Mouse (Mus musculus): ENCODE results near the gene Clptm1. TPM values are rescaled to one million over a fixed set of nuclear protein-coding genes. Genes with fewer than 3 reads are reported as not detected.
"Not testable (repeated sequence)": the region's sequence is repeated elsewhere in the genome, so short reads cannot be mapped to it uniquely, and the experiment has no call there.

Clptm1 gene
- total RNA-seq, 2 experiments from 2014 or later: 144 to 147 TPM

DNA sequence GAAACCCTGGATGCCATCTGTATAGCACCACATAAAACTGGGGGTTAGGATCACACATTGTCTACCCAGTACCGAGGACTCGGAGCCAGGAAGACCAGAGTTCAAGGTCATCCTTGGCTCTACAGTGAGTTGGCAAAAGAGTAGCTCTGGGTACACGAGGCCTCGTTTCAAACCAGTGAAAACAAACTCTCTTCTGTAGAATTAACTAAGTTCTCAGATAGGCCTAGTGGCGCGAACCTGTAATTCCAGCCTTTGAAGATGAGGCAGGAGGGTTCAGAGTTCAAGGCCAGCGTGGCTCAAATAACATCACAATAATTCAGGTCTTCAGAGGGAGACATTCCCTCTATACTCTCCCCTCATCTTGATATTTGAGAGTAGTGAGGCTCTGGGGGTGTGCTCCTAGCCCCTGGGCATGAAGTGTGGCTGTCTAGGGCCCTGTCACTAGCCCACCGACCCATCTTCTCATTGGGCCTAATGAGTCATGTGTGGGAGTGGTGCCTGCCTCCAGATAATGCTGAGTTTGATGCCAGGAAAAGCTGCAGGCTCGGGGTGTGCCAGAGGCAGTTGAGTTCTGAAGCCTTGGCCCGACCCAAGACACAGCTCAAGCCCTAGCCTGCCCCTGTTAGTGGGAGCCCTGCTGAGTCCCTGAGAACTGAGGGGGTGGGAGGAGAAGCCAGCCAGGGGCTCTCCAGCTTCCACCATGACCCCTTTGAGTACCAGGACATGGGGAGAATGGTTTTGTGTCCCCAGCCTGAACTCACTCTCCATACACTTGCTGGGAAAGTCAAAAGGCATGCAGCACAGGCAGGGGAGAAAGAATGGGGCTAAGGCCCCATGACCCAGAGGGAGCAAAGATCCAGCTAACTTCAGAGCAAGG, 29.7 kb upstream of the Clptm1 start:
- intact Hi-C loops (cut with DNase I): no loop called here
- no peak for DNase-seq (ENCODE audit: extremely low spot score in 1 of 2, low spot score in 2 of 2)

DNA sequence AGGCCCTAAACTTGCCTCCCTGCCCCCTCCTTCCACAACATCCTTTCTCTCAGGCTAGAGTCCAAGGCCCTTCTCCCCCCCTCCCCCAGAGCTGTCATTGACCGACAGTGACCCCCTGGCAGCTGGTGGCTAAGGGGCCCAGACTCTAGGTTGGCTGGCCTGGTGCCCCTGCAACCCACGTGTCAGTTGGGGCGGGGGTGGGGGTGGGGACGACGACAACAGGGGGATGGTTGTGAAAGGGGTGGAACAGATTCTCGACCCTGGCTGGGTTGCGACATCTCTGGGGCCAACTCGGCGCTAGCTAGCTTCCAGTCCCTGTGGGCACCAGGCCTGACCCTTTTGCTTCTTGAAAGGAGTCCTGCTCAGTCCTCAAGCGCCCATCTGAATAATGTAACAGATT, 28.6 kb upstream of the Clptm1 start:
- intact Hi-C loops (cut with DNase I): no loop called here
- DNase-seq (ENCODE audit: extremely low spot score in 1 of 2, low spot score in 2 of 2): peak in 1 of 2 experiments; percentile 84

DNA sequence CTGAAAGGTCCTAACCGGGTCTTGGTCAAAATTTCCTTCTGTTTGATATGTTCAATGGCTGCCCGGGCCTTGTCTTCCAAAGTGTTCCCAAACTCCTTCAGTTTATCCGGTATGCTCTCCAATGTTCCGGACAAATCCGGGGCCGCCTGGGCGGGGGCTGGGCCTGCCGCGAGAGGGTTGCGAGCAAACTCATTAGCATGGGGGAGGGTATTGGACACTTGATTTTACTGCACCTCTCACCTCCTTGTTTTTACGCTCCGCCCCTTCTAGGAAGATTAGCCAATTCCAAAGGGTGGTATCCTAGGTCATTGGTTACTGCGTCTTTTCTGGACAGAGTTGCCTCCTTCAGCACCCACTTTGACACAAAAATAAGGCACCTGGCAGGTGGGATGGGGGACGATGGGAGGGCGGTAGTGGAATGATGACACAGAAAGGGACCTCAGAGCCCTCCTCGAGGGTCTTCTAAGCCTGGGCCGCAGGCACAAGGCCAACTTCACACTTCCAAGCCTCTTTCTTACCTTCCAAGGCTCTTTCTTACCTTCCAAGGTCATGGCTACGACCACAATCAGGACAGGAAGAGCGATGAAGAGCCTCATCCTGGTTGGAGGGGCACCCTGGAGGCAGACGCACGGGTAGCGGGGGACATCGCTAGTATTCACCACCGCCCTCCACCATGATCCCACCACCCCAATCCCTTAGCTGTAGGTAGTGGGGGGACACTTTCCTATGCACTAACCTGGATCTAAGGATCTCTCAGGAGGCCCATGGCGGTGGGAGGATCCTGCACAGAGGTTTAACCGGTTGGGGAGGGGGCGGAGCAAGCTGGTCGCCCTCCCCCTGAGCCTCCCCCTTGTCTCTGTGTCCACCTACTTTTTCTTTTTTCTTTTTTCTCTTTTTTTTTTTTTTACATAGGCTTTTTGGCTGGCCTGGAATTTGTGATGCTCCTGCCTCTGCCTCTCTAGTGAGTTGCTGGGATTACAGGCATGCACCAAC, 27.3 kb upstream of the Clptm1 start, which contains the start of gene Apoc1:
Apoc1 (minus strand) TSS at position 788 of the 993 bp plus-strand sequence.
- DNase-seq (ENCODE audit: extremely low spot score in 1 of 2, low spot score in 2 of 2): no peak
- intact Hi-C loops (cut with DNase I): no loop called here

GRCm38 (mm10) chr7:19691434-19691833, 26.6 kb upstream of the Clptm1 start:
- intact Hi-C loops (cut with DNase I): no loop called here
- no peak for DNase-seq (ENCODE audit: extremely low spot score in 1 of 2, low spot score in 2 of 2)

- intact Hi-C loops (cut with DNase I): no loop called here
- DNase-seq (ENCODE audit: extremely low spot score in 1 of 2, low spot score in 2 of 2): no peak
These were observed 26.0 kb upstream of the Clptm1 start for GRCm38 (mm10) chr7:19690845-19691244.

DNA sequence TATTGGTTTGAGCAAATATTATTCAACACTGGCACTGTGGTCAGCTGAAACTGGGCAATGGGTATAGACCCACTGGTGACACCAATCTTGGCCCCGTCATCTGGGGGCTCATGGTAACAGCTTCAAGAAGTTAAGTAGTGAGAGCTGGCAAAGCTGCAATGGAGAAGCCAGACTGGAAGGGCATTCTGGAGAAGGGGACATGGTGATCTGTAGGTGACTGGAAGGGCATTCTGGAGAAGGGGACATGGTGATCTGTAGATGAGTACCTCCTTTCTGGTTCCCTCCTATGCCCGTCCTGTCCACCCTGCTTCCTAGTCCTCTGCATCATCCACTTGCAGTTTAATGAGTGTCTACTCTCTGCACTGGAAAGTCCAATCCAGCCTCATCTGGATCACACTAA, 23.8 kb upstream of the Clptm1 start:
- intact Hi-C loops (cut with DNase I): no loop called here
- no peak for DNase-seq (ENCODE audit: extremely low spot score in 1 of 2, low spot score in 2 of 2)

- intact Hi-C loops (cut with DNase I): no loop called here
These were observed 23.3 kb upstream of the Clptm1 start for GRCm38 (mm10) chr7:19688101-19688500.

DNA sequence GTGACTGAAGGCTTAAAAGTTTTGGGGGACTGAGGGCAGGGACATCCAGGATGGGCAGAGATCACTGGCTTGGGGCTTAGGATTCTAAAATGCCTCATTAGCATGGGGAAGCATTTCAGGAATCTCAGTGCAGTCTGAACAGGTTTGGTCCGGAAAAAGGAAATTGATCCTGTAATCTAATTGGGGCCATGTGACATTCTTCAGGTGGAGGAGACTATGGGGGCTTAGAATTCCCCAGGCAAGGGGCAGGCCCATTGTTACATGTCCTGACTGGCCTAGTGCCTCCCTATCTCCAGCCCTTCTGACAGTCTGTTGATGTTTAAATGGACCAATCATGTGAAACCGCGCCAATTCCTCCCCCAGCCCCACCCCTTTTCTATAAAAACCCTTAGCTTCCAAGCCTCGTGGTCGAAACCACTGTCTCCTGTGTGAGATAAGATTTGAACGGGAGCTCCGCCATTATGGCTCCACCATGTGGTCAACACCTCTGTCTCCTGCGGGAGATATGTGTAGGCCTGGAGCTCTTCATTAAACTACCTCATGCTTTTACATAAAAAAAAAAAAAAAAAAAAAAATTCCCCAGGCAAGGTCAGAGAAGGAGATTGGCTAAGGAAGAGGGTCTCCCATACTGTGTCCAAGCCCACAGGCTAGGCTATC, 22.2 kb upstream of the Clptm1 start:
- DNase-seq (ENCODE audit: extremely low spot score in 1 of 2, low spot score in 2 of 2); intact Hi-C loops (cut with DNase I): not testable (repeated sequence)

More at GRCm38 (mm10) chr7:19688101-19688500, 23.3 kb upstream of the Clptm1 start:
- no peak for DNase-seq (ENCODE audit: extremely low spot score in 1 of 2, low spot score in 2 of 2)

DNA sequence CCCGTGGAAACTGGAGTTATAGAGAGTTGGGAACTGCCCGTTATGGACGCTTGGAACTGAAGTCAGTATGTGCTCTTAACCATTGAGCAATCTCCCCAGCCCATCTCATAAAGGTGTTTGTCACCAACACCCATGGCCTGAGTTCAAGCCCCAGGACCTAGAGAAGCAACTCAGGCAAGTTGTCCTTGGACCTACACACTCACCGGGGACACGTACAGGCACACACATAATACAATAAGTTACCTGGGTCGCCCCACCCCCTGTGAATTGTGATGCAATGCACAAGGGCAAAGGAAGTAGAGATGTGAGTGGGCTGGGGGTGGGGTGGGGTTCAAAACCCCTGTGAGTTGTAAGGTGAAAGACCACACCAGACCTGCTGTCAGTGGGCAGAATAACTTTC, 21.7 kb upstream of the Clptm1 start:
- intact Hi-C loops (cut with DNase I): no loop called here
- DNase-seq (ENCODE audit: extremely low spot score in 1 of 2, low spot score in 2 of 2): no peak

DNA sequence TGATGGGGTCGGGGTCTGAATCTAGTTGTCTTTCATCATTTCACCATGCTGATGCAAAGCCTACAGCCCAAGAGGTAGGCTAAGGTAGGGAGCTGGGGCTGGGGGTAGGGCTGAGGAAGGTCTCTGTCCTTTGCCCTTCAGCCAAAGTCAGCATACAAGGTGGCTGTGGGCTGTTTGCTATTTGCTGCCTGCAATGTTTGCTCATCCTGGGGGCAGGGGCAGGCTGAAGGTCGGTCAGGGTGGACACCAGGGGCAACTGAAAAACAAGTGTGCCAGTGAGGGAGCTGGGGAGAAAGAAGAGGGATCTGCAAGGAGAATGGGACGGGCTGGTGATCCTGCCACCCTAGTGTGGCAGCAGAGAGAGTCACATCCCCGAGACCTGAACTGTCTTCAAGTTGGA, 20.5 kb upstream of the Clptm1 start:
- intact Hi-C loops (cut with DNase I): no loop called here
- DNase-seq (ENCODE audit: extremely low spot score in 1 of 2, low spot score in 2 of 2): no peak

GRCm38 (mm10) chr7:19683771-19684201, 19.0 kb upstream of the Clptm1 start:
- DNase-seq (ENCODE audit: extremely low spot score in 1 of 2, low spot score in 2 of 2): no peak
- intact Hi-C loops (cut with DNase I): no loop called here

DNA sequence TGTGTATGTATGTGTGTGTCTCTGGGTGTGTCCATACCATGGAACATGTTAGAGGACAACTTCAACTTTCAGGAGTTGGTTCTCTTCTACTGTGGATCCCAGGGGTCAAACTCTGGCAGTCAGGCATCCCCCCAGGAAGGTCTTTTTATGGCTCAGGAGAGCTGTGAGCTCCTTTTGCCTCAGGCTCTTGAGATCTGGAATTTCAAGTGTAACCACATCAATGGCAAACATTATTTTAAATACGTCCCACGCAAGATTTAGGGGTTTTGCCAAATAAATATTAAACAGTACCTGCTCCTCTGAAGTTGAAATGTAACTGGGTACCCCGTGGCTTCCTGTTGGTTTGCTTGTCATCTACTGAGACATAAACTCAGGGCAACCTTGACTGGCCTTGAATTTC, 18.1 kb upstream of the Clptm1 start:
- no peak for DNase-seq (ENCODE audit: extremely low spot score in 1 of 2, low spot score in 2 of 2)
- intact Hi-C loops (cut with DNase I): no loop called here

GRCm38 (mm10) chr7:19681202-19681694, 16.4 kb upstream of the Clptm1 start, which contains the start of the genes Gm44805 and Apoc4:
Gene Gm44805 (minus strand): TSS chr7:19681423.
Gene Apoc4 (minus strand): TSS chr7:19681479.
- intact Hi-C loops (cut with DNase I): no loop called here
- no peak for DNase-seq (ENCODE audit: extremely low spot score in 1 of 2, low spot score in 2 of 2)

DNA sequence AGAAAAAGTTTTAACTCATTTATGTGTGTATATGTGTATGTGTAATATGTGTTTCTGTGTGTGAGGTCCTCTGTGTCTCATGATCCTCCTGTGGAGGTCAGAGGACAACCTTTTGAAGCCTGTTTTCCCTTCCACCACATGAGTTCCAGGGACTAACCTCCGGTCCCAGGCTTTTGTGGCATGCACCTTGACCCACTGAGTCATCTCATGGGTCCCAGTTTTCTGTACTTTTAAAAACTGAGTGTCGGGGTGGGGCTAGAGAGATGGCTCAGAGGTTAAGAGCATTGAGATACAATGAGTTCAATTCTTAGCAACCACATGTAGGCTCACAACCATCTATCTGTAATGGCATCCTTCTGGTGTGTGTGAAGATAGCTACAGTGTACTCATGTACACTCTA, 15.9 kb upstream of the Clptm1 start:
- intact Hi-C loops (cut with DNase I): no loop called here
- DNase-seq (ENCODE audit: extremely low spot score in 1 of 2, low spot score in 2 of 2): no peak

GRCm38 (mm10) chr7:19678901-19679300, 14.1 kb upstream of the Clptm1 start:
- no peak for DNase-seq (ENCODE audit: extremely low spot score in 1 of 2, low spot score in 2 of 2)
- intact Hi-C loops (cut with DNase I): no loop called here

GRCm38 (mm10) chr7:19677872-19678271, 13.0 kb upstream of the Clptm1 start, which contains the start of gene Apoc2:
Gene Apoc2 (minus strand): TSS chr7:19677941.
- DNase-seq (ENCODE audit: extremely low spot score in 1 of 2, low spot score in 2 of 2): no peak
- intact Hi-C loops (cut with DNase I): no loop called here

GRCm38 (mm10) chr7:19676662-19677061, 11.8 kb upstream of the Clptm1 start:
- no peak for DNase-seq (ENCODE audit: extremely low spot score in 1 of 2, low spot score in 2 of 2)
- intact Hi-C loops (cut with DNase I): no loop called here

GRCm38 (mm10) chr7:19675824-19676223, 11.0 kb upstream of the Clptm1 start:
- DNase-seq (ENCODE audit: extremely low spot score in 1 of 2, low spot score in 2 of 2): no peak
- intact Hi-C loops (cut with DNase I): no loop called here
